Mouse (Mus musculus) midbrain, postnatal 0 days (tissue): ENCODE measurements around the gene Vps33b. TPM values are rescaled to one million over a fixed set of nuclear protein-coding genes. Genes with fewer than 3 reads are reported as not detected.

ENCODE experiments used
- ATAC-seq: fragments of 200-750 bp; cut with Nextera tagmentation; 2 replicates; pipeline ENCODE4 v1.8.0; 2017; ENCODE audit warnings: moderate number of reproducible peaks, mild to moderate bottlenecking, moderate TSS enrichment, moderate library complexity; ENCODE audit not compliant: low FRiP score
- DNase-seq: peaks from one replicate; pipeline ENCODE4 v3.0.0-alpha.2; 2015; ENCODE audit warnings: low spot score
- H3K27ac ChIP-seq: fragments of 300-500 bp; sonication (generic); 2 replicates; pipeline ENCODE4 v1.5.1; 2014; ENCODE audit warnings: low read depth, mild to moderate bottlenecking, low read length, mixed read lengths
- H3K27me3 ChIP-seq: fragments of 300-500 bp; sonication (generic); 2 replicates; pipeline ENCODE4 v1.6.1; 2014; ENCODE audit warnings: low read length, control low read depth, mixed read lengths; ENCODE audit not compliant: insufficient read depth
- H3K36me3 ChIP-seq: fragments of 300-500 bp; sonication (generic); 2 replicates; pipeline ENCODE4 v1.6.1; 2014; ENCODE audit warnings: low read length, control low read depth, mixed read lengths; ENCODE audit not compliant: insufficient read depth
- H3K4me1 ChIP-seq: fragments of 300-500 bp; sonication (generic); 2 replicates; pipeline ENCODE4 v1.6.1; 2014; ENCODE audit warnings: mild to moderate bottlenecking, control low read depth, antibody characterized with exemption, low read length, mixed read lengths; ENCODE audit not compliant: insufficient read depth
- H3K4me2 ChIP-seq: fragments of 300-500 bp; sonication (generic); 2 replicates; pipeline ENCODE4 v1.6.1; 2014; ENCODE audit warnings: low read depth, mild to moderate bottlenecking, low read length, mixed read lengths; ENCODE audit not compliant: poor library complexity, severe bottlenecking
- H3K4me3 ChIP-seq: fragments of 300-500 bp; sonication (generic); 2 replicates; pipeline ENCODE4 v1.5.1; 2014; ENCODE audit warnings: low read depth, mild to moderate bottlenecking, low read length, moderate library complexity
- H3K9ac ChIP-seq: fragments of 300-500 bp; sonication (generic); replicated peaks from 2 replicates; pipeline ENCODE4 v1.6.1; 2014; ENCODE audit warnings: mild to moderate bottlenecking, low read length, moderate library complexity, mixed read lengths; ENCODE audit not compliant: poor library complexity, severe bottlenecking
- H3K9me3 ChIP-seq: fragments of 300-500 bp; sonication (generic); 2 replicates; pipeline ENCODE4 v1.6.1; 2016; ENCODE audit warnings: low read length, control low read depth
- CTCF ChIP-seq: IDR thresholded peaks from 2 replicates; pipeline ENCODE4 v1.5.1; 2016; ENCODE audit warnings: antibody characterized with exemption, mild to moderate bottlenecking
- WGBS: fragments of 180-500 bp; shearing (Covaris S2); extraction: QIAGEN DNeasy Blood & Tissue Kit; methylation state at CpG from one replicate; pipeline ENCODE4 v1.1.7; 2014; 5-methylcytosine and 5-hydroxymethylcytosine counted together
- polyA plus RNA-seq: library from polyadenylated mRNA; unstranded; fragments of >200 nt; fragmentation: Nextera tagmentation; extraction: Ambion mirVana; gene quantifications from 2 replicates; pipeline ENCODE4 v1.2.1, GENCODE M21; 2015
- total RNA-seq: library from RNA; depleted of rRNA; stranded (reverse); fragments of >200 nt; gene quantifications from 2 replicates; pipeline ENCODE4 v1.2.3, GENCODE M21; 2014

The Vps33b gene
- total and polyA plus RNA-seq, 2 experiments from 2014 or later, result 18.3 to 25.0 TPM

DNA sequence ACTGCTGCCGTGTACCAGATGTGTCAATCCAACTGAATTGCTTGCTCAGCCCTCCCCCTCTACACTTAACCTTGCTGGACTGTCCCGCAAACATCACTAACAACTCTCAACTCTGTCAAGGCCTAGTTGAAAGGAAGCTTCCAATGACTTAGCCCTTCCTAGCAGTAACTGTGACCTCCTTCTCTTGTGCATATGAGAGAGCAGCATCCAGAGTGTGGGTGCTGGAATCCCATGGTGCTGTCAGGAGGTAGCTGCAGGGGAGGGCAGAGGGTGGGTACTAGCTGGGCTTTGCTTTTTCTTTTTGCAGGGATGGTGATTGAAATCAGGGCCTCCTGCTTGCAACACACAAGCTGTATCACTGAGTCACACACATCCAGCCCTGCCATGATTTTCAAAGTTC lies 4.0 kb downstream of the Vps33b start:
- Histone ChIP-seq H3K36me3 (peaks cover 42% of the 10 kb centered on the region), H3K4me3 (no peak overlapping the region), H3K4me2 (no peak overlapping the region), H3K9ac (no peak overlapping the region), H3K27me3 (no peaks in the 10 kb centered on the region), H3K27ac (no peak overlapping the region), H3K9me3 (peaks cover 5% of the 10 kb centered on the region; the same call in 1 of the 2 replicates), H3K4me1 (peaks cover 13% of the 10 kb centered on the region)
- no peak for DNase-seq
- no peak for TF ChIP-seq CTCF
- WGBS, result 93% methylated on average over 2 of the region's 2 CpGs
- ATAC-seq, result no peak

DNA sequence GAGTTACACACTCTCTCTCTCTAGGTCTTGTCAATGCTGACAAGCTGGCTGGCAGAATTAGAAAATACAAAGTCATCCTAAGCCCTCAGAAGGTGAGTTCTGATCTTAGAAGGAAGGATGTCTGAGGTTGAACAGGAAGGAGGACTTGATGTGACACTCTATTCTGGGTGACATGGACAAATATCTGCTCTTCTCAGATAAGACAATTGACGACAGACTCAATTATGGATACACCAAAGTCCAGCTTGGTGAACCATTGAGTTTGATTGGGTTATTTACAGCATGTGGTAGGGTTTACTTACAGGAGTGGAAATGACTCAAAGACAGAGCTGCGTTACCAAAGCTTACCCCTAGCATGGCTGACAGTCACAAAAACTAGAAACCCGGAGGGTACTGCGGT lies 6.9 kb downstream of the Vps33b start:
- H3K9ac ChIP-seq, result no peak overlapping the region
- no peak for TF ChIP-seq CTCF
- ATAC-seq, result no peak
- no peak overlapping the region for H3K4me2 ChIP-seq
- H3K27ac ChIP-seq, result no peak overlapping the region
- H3K4me1 ChIP-seq, result no peaks in the 10 kb centered on the region
- DNase-seq, result no peak
- H3K27me3 ChIP-seq, result no peaks in the 10 kb centered on the region
- no peak overlapping the region for H3K4me3 ChIP-seq
- H3K9me3 ChIP-seq, result peaks cover 5% of the 10 kb centered on the region; the same call in 1 of the 2 replicates
- peaks cover 54% of the 10 kb centered on the region for H3K36me3 ChIP-seq
- 99% methylated on average over 4 of the region's 4 CpGs for WGBS

DNA sequence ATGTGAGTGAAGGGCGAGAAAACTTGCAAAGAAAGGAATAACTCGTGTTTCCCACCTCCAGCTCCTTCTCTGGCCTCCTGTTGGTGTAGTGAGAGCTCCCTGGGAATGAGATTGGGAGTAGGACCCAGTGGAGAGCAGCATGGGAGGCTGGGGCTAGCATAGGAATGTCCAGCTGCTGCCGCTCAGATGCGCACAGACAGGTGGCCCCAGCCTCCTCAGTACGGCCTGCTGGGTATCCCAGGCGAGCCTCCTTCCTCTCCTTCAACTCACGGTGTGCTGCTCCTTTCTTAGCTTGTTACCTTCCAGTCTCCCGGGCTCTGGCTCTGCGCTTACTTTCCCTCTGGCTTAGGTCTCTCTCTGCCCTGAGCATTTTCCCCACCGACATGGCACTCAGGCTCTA lies 10.6 kb downstream of the Vps33b start:
- Histone ChIP-seq H3K27ac (no peak overlapping the region), H3K9ac (no peak overlapping the region), H3K4me2 (no peak overlapping the region), H3K4me3 (no peak overlapping the region), H3K27me3 (no peaks in the 10 kb centered on the region), H3K9me3 (peaks cover 3% of the 10 kb centered on the region; the same call in 1 of the 2 replicates), H3K4me1 (no peaks in the 10 kb centered on the region), H3K36me3 (peaks cover 66% of the 10 kb centered on the region)
- DNase-seq (no peak), ATAC-seq (no peak)
- whole genome bisulfite sequencing, result 89% methylated on average over 10 of the region's 10 CpGs
- no peak for TF ChIP-seq CTCF

DNA sequence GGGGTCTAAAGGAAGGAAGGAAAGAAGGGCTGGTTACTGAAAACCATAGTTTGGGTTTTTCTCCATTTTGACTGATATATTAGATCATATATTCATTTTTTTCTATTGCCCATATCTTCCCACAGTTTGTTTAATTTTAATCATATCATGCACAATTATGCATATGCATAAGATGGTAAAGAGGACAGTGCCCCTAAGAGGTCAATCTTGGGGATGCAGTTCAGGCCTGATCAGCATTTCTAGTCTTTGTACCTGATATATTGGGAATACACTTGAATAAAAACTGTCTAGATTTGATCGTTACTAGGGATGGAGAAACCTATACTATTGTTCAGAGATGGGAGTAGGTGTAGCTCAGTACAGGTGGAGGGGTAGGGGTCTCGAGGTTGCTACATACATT lies 11.5 kb downstream of the Vps33b start:
- DNase-seq (no peak), ATAC-seq (no peak)
- peak; percentile 37 for TF ChIP-seq CTCF
- H3K27me3 ChIP-seq, result no peaks in the 10 kb centered on the region
- 83% methylated on average over 2 of the region's 2 CpGs for WGBS
- no peaks in the 10 kb centered on the region for H3K4me1 ChIP-seq
- no peak overlapping the region for H3K4me3 ChIP-seq
- no peak overlapping the region for H3K27ac ChIP-seq
- H3K9ac ChIP-seq, result no peak overlapping the region
- H3K36me3 ChIP-seq, result peaks cover 70% of the 10 kb centered on the region
- H3K4me2 ChIP-seq, result no peak overlapping the region
- H3K9me3 ChIP-seq, result no peaks in the 10 kb centered on the region

DNA sequence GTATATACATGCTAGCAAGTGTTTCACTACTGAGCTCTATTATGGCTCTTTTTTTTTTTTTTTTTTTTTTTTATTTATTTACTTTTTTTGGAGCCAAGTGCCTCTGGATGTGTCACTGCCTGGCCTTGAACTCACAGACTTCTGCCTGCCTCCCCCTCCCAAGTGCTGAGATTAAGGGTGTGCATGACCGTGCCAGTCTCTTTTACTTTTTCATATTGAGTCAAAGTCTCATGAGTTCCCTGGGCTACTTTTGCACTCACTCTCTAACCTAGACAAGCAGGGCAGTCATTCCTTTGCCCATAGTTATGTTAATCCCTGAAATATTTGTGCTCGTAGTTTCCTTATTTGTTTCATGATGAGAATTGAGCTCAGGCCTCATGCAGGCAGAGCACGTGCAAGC lies 12.2 kb downstream of the Vps33b start:
- 83% methylated on average over 3 of the region's 3 CpGs for WGBS

DNA sequence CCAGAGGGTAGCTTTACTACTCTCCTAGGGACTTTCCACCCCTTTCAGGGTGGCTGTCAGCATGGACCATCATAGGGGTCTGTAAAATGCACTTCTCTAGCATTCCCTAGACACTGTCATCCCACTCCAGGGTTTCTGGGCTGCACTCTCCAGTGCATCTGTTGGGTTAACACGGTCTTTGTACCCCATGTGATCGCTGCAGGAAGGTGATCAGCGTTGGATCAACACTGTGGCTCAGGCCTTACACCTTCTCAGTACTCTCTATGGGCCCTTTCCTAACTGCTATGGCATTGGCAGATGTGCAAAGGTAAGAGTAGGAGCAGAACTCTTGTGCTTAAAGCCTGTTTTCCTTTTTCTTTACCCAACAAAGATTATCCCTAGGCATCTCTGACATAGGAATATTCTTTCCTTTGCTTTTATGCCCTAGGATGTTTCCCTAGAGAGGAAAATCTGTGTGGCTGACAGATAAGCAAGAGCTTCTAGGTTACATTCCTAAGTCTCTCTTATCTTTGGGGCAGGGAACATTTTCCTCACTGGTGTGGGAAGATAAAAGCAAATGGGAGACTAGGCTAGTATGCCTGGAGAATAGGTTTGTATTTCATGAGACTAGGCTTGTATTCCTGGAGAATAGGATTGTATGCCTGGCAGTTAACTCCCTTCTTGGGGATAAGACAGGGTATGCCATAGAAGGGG lies 13.9 kb downstream of the Vps33b start:
- no peak for TF ChIP-seq CTCF

More for the DNA sequence above, 12.2 kb downstream of the Vps33b start:
- Histone ChIP-seq H3K36me3 (peaks cover 70% of the 10 kb centered on the region), H3K4me1 (no peaks in the 10 kb centered on the region), H3K27ac (no peak overlapping the region), H3K9ac (no peak overlapping the region), H3K4me3 (no peak overlapping the region), H3K4me2 (no peak overlapping the region), H3K9me3 (no peaks in the 10 kb centered on the region), H3K27me3 (no peaks in the 10 kb centered on the region)
- TF ChIP-seq CTCF, result no peak
- no peak for ATAC-seq
- no peak for DNase-seq

More for the DNA sequence above, 13.9 kb downstream of the Vps33b start:
- Histone ChIP-seq H3K27me3 (no peaks in the 10 kb centered on the region), H3K9me3 (no peaks in the 10 kb centered on the region), H3K27ac (no peak overlapping the region), H3K4me2 (no peak overlapping the region), H3K9ac (no peak overlapping the region), H3K4me3 (no peak overlapping the region), H3K36me3 (peaks cover 71% of the 10 kb centered on the region), H3K4me1 (no peaks in the 10 kb centered on the region)
- DNase-seq (no peak), ATAC-seq (no peak)
- 88% methylated on average over 3 of the region's 3 CpGs for WGBS
